ENCODE assay signal across 17 mouse cellular contexts in genomic region chr7:118042914-118043313, GRCm38 (mm10).
A peak's percentile ranks its signal among the peaks of the same experiment; 100 is the strongest.
DNase-seq lines count a peak whose midpoint lies in the region; ATAC-seq and TF ChIP-seq lines count a peak whose summit lies in the region.
"Had no signal": no experiment of that assay in that cellular context is flagged by ENCODE, and none has a peak within 500 bp of the region (broad histone marks: within the 10 kb centered on the region; RNA-seq: fewer than 3 reads in every experiment).

No protein-coding gene starts in this region.

- WGBS in heart, embryonic 11.5 days (ENCODE audit: insufficient replicate concordance) = 61% methylated on average over 10 of the region's 10 CpGs
- WGBS in limb, embryonic 11.5 days = 59% methylated on average over 10 of the region's 10 CpGs
- 64% methylated on average over 10 of the region's 10 CpGs for WGBS in limb, embryonic 10.5 days
- WGBS in embryonic facial prominence, embryonic 11.5 days = 62% methylated on average over 10 of the region's 10 CpGs

- no peaks in the 10 kb centered on the region for H3K9me3 ChIP-seq in heart, embryonic 11.5 days (replicated peaks; ENCODE audit: control insufficient read depth, low read length)
- H3K9me3 ChIP-seq in limb, embryonic 11.5 days (ENCODE audit: control insufficient read depth, low read length) = no peaks in the 10 kb centered on the region
- H3K9me3 ChIP-seq in limb, embryonic 10.5 days (replicated peaks) = no peaks in the 10 kb centered on the region
- H3K9me3 ChIP-seq in embryonic facial prominence, embryonic 11.5 days (replicated peaks; ENCODE audit: control insufficient read depth, low read length) = no peaks in the 10 kb centered on the region
- H3K9me3 ChIP-seq: heart, embryonic 10.5 days; midbrain, embryonic 12.5 days had no signal

- no peak overlapping the region for H3K4me3 ChIP-seq in heart, embryonic 11.5 days (ENCODE audit: low read depth, low read length)
- H3K4me3 ChIP-seq in limb, embryonic 11.5 days (ENCODE audit: low read depth, low read length) = no peak overlapping the region
- no peak overlapping the region for H3K4me3 ChIP-seq in limb, embryonic 10.5 days
- H3K4me3 ChIP-seq in embryonic facial prominence, embryonic 11.5 days (ENCODE audit: low read depth, low read length) = no peak overlapping the region
- no peak overlapping the region for H3K4me3 ChIP-seq in left cerebral cortex, adult 2 months
- H3K4me3 ChIP-seq: heart, embryonic 10.5 days; midbrain, embryonic 12.5 days had no signal

- no peak for ATAC-seq in heart, embryonic 11.5 days (replicated peaks; ENCODE audit: insufficient number of reproducible peaks, low FRiP score, low TSS enrichment)
- ATAC-seq in limb, embryonic 11.5 days (ENCODE audit: insufficient number of reproducible peaks, low FRiP score, low TSS enrichment, low read depth) = no peak; the same call in 1 of the 2 replicates
- peak; percentile 70; the same call in 1 of the 2 replicates for ATAC-seq in embryonic facial prominence, embryonic 11.5 days (replicated peaks; ENCODE audit: insufficient number of reproducible peaks, low FRiP score, low TSS enrichment, low read depth)
- ATAC-seq: inflammation-experienced regulatory T-cells, adult 6 months had no signal

- H3K9ac ChIP-seq in heart, embryonic 11.5 days (ENCODE audit: low read depth, low read length) = no peak overlapping the region
- H3K9ac ChIP-seq in limb, embryonic 11.5 days (ENCODE audit: low read length) = no peak overlapping the region
- no peak overlapping the region for H3K9ac ChIP-seq in embryonic facial prominence, embryonic 11.5 days (replicated peaks; ENCODE audit: low read length)
- H3K9ac ChIP-seq: midbrain, embryonic 12.5 days had no signal

- H3K4me1 ChIP-seq in heart, embryonic 11.5 days (ENCODE audit: control insufficient read depth, insufficient read depth, low read length) = no peaks in the 10 kb centered on the region
- no peaks in the 10 kb centered on the region for H3K4me1 ChIP-seq in limb, embryonic 11.5 days (ENCODE audit: control insufficient read depth, insufficient read depth, low read length)
- H3K4me1 ChIP-seq in limb, embryonic 10.5 days = peaks cover 7% of the 10 kb centered on the region
- H3K4me1 ChIP-seq in embryonic facial prominence, embryonic 11.5 days (ENCODE audit: control insufficient read depth, insufficient read depth, low read length) = no peaks in the 10 kb centered on the region
- H3K4me1 ChIP-seq: midbrain, embryonic 12.5 days had no signal

- no peaks in the 10 kb centered on the region for H3K27me3 ChIP-seq in heart, embryonic 11.5 days (ENCODE audit: control insufficient read depth, insufficient read depth, low read length)
- H3K27me3 ChIP-seq in limb, embryonic 11.5 days (ENCODE audit: control insufficient read depth, insufficient read depth, low read length) = no peaks in the 10 kb centered on the region
- no peaks in the 10 kb centered on the region for H3K27me3 ChIP-seq in limb, embryonic 10.5 days (ENCODE audit: low read depth, poor library complexity, severe bottlenecking)
- H3K27me3 ChIP-seq in embryonic facial prominence, embryonic 11.5 days (ENCODE audit: control insufficient read depth, insufficient read depth, low read length) = no peaks in the 10 kb centered on the region
- H3K27me3 ChIP-seq: midbrain, embryonic 12.5 days had no signal

- TF ChIP-seq CTCF in left cerebral cortex, adult 2 months (IDR thresholded peaks at IDR 0.05) = no peak

- H3K4me2 ChIP-seq in heart, embryonic 11.5 days = no peak overlapping the region
- no peak overlapping the region for H3K4me2 ChIP-seq in limb, embryonic 11.5 days (ENCODE audit: low read depth, severe bottlenecking)
- H3K4me2 ChIP-seq in embryonic facial prominence, embryonic 11.5 days (ENCODE audit: low read depth, low read length) = no peak overlapping the region
- H3K4me2 ChIP-seq: midbrain, embryonic 12.5 days had no signal

- H3K27ac ChIP-seq in heart, embryonic 11.5 days (ENCODE audit: low read depth, low read length) = no peak overlapping the region
- H3K27ac ChIP-seq in limb, embryonic 11.5 days (replicated peaks; ENCODE audit: low read depth, low read length) = no peak overlapping the region
- H3K27ac ChIP-seq in limb, embryonic 10.5 days = no peak overlapping the region
- H3K27ac ChIP-seq in embryonic facial prominence, embryonic 11.5 days (replicated peaks; ENCODE audit: low read depth, low read length) = no peak overlapping the region
- H3K27ac ChIP-seq in left cerebral cortex, adult 2 months = no peak overlapping the region
- H3K27ac ChIP-seq: heart, embryonic 10.5 days; macrophage; midbrain, embryonic 12.5 days had no signal

- no peaks in the 10 kb centered on the region for H3K36me3 ChIP-seq in heart, embryonic 11.5 days (ENCODE audit: control insufficient read depth, insufficient read depth, low read length)
- no peaks in the 10 kb centered on the region for H3K36me3 ChIP-seq in limb, embryonic 11.5 days (ENCODE audit: control insufficient read depth, insufficient read depth, low read length)
- no peaks in the 10 kb centered on the region for H3K36me3 ChIP-seq in limb, embryonic 10.5 days
- no peaks in the 10 kb centered on the region for H3K36me3 ChIP-seq in embryonic facial prominence, embryonic 11.5 days (replicated peaks; ENCODE audit: control insufficient read depth, insufficient read depth, low read depth, low read length)
- H3K36me3 ChIP-seq: heart, embryonic 10.5 days; midbrain, embryonic 12.5 days had no signal

- intact Hi-C loops in left cerebral cortex, adult 2 months (cut with DNase I) = no loop called here

- DNase-seq in heart, adult 11 months = peak; percentile 89
- DNase-seq in limb, embryonic 11.5 days (ENCODE audit: low spot score) = peak; percentile 45
- DNase-seq in limb, embryonic 10.5 days (ENCODE audit: low spot score) = no peak
- peak; percentile 15 for DNase-seq in ES-CJ7 (ENCODE audit: low read depth, low spot score)
- peak; percentile 4 for DNase-seq in embryonic facial prominence, embryonic 11.5 days (ENCODE audit: low spot score)
- no peak for DNase-seq in retina, embryonic 14.5 days (ENCODE audit: low spot score)
- no peak for DNase-seq in left cerebral cortex, adult 2 months (ENCODE audit: extremely low spot score in 1 of 2, low spot score in 2 of 2)
- DNase-seq: adrenal gland, adult 8-10 months; cerebellum, adult 2 months; gastrocnemius, postnatal 14 days; layer of hippocampus, postnatal 36 days; spleen, adult 18-20 months had no signal

Comparison
In these comparisons a context has a peak if more than half of its experiments do, and no peak if none do; other contexts are left out.
1. DNase-seq: peak in heart, adult 11 months (single experiment), limb, embryonic 11.5 days (single experiment), ES-CJ7 (single experiment) and embryonic facial prominence, embryonic 11.5 days (single experiment); none in limb, embryonic 10.5 days (single experiment), retina, embryonic 14.5 days (single experiment) and left cerebral cortex, adult 2 months (0 of 2).